Mouse (Mus musculus): ENCODE measurements around the gene Pla2r1. TPM values are rescaled to one million over a fixed set of nuclear protein-coding genes. Genes with fewer than 3 reads are reported as not detected.

The Pla2r1 gene
- polyA plus RNA-seq, 1 experiment from 2014 or later = 3.7 TPM

DNA sequence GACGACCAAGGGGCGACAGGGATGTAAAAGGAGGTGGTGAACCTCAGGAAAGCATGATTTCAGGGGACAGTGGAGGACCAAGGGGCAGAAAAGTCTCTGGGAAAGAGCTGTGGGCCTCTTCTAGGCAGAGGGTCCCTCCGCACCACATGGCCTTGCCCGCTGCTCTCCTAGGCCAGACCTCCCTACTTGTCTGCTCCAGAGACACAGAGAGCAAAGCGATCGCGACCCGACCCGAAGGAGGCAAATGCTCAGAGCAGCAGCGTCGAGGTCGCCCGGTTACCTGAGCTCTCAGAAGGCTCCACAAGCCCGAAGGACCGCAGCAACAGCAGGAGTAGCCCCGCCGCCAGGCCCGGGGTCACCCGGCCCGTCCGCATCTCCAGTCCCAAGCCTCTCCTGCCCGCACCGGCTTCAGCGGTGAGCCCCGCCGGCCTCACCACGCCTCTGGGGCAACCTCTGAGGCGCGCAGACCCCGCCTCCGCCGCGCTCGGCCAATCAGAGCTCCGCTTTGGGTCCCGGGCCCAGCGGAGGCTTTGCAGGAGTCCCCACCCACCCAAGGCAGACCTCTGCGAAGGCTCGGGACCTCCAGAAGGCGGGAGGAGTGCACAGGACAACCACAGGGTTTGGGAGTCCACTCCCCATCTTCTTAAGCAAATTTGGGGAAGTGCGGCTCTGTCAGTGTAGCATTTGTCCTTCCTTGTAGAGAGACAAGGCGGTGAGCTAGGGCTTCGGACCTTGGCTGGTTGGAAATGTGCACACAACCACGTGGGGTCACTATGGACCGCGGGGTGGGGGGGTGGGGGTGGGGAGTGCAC lies 170.0 kb downstream of the Pla2r1 start, which contains the start of gene Ly75:
Gene Ly75, minus strand, starts transcription at position 446 of the 812 bp plus-strand sequence.
- Histone ChIP-seq H3K36me3 (ENCODE audit: insufficient read depth, low read length) (no peaks in the 10 kb centered on the region), H3K9ac (ENCODE audit: low read depth, low read length) (peak within 1 kb of the TSS; percentile 54), H3K27ac (no peak within 1 kb of the TSS), H3K4me2 (ENCODE audit: low read length) (peak within 1 kb of the TSS; percentile 87), H3K4me3 (replicated peaks; ENCODE audit: low read depth, low read length) (peak within 1 kb of the TSS; percentile 40), H3K4me1 (replicated peaks; ENCODE audit: insufficient read depth, low read length) (no peaks in the 10 kb centered on the region), H3K27me3 (ENCODE audit: insufficient read depth, low read length) (no peaks in the 10 kb centered on the region), H3K9me3 (replicated peaks; ENCODE audit: low read length) (no peaks in the 10 kb centered on the region)
- TF ChIP-seq CTCF (IDR thresholded peaks at IDR 0.05; ENCODE audit: low read depth) = no peak
- 2% methylated on average over 46 of the region's 46 CpGs for WGBS
- ATAC-seq (replicated peaks; ENCODE audit: low FRiP score, low read depth) = peak; percentile 98
- peak; percentile 89 for DNase-seq (ENCODE audit: low spot score)

DNA sequence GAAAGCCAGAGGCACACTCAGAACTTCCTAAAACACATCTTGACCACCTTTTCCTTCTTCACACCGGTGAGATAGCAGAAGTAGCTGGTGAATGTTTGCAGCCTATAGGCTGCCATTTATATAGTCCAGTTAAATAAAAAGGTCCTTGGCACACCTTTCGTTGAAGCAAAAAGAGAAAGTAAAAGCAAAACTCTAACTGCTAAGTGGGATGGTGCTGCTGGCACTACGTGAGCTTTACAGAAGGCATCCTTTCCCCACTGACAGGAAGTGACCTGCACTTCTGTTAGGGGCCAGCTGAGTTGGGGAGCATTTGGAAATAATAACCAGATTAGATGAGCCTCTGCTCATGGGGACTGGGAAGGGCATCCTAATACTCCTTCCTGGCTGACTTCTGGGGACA lies 170.8 kb downstream of the Pla2r1 start:
- DNase-seq (ENCODE audit: low spot score) (no peak), ATAC-seq (replicated peaks; ENCODE audit: low FRiP score, low read depth) (no peak)
- Histone ChIP-seq H3K9me3 (replicated peaks; ENCODE audit: low read length) (no peaks in the 10 kb centered on the region), H3K27me3 (ENCODE audit: insufficient read depth, low read length) (no peaks in the 10 kb centered on the region), H3K4me1 (replicated peaks; ENCODE audit: insufficient read depth, low read length) (no peaks in the 10 kb centered on the region), H3K27ac (no peak overlapping the region), H3K4me2 (ENCODE audit: low read length) (peak overlapping the region; percentile 87), H3K36me3 (ENCODE audit: insufficient read depth, low read length) (no peaks in the 10 kb centered on the region), H3K9ac (ENCODE audit: low read depth, low read length) (no peak overlapping the region), H3K4me3 (replicated peaks; ENCODE audit: low read depth, low read length) (peak overlapping the region; percentile 40; the same call in 1 of the 2 replicates)
- 80% methylated on average over 3 of the region's 3 CpGs for WGBS
- no peak for TF ChIP-seq CTCF (IDR thresholded peaks at IDR 0.05; ENCODE audit: low read depth)

DNA sequence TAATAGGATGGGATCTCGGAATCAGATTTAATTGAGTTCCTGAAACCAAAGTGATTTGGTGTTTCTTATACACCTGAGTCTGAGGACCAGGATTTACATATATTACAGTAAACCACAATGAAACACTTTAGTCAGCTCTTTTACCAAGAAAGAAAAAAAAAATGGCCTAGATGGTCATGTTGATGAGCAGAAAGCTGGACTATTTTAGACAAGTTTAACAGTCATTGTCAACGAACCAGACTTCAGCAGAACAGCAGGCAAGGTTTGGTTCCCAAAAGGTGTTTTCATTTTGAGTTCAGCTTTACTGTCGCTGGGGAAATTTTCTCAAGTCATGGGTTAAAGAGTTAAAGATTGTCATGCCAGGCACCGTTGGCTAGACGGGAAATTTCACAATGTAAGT lies 175.8 kb downstream of the Pla2r1 start:
- TF ChIP-seq CTCF (IDR thresholded peaks at IDR 0.05; ENCODE audit: low read depth) = no peak
- Histone ChIP-seq H3K4me2 (ENCODE audit: low read length) (no peak overlapping the region), H3K36me3 (ENCODE audit: insufficient read depth, low read length) (no peaks in the 10 kb centered on the region), H3K4me1 (replicated peaks; ENCODE audit: insufficient read depth, low read length) (no peaks in the 10 kb centered on the region), H3K9ac (ENCODE audit: low read depth, low read length) (no peak overlapping the region), H3K4me3 (replicated peaks; ENCODE audit: low read depth, low read length) (no peak overlapping the region), H3K27me3 (ENCODE audit: insufficient read depth, low read length) (no peaks in the 10 kb centered on the region), H3K9me3 (replicated peaks; ENCODE audit: low read length) (no peaks in the 10 kb centered on the region), H3K27ac (no peak overlapping the region)
- WGBS = 81% methylated on average over 5 of the region's 5 CpGs
- ATAC-seq (replicated peaks; ENCODE audit: low FRiP score, low read depth) (no peak), DNase-seq (ENCODE audit: low spot score) (no peak)

GRCm38 (mm10) chr2:60375608-60376107 lies 177.4 kb downstream of the Pla2r1 start:
- Histone ChIP-seq H3K36me3 (ENCODE audit: insufficient read depth, low read length) (no peaks in the 10 kb centered on the region), H3K4me3 (replicated peaks; ENCODE audit: low read depth, low read length) (no peak overlapping the region), H3K4me2 (ENCODE audit: low read length) (no peak overlapping the region), H3K9me3 (replicated peaks; ENCODE audit: low read length) (no peaks in the 10 kb centered on the region), H3K9ac (ENCODE audit: low read depth, low read length) (no peak overlapping the region), H3K27ac (no peak overlapping the region), H3K4me1 (replicated peaks; ENCODE audit: insufficient read depth, low read length) (no peaks in the 10 kb centered on the region), H3K27me3 (ENCODE audit: insufficient read depth, low read length) (no peaks in the 10 kb centered on the region)
- ATAC-seq (replicated peaks; ENCODE audit: low FRiP score, low read depth) (no peak), DNase-seq (ENCODE audit: low spot score) (no peak)
- WGBS = 92% methylated on average over 15 of the region's 15 CpGs
- TF ChIP-seq CTCF (IDR thresholded peaks at IDR 0.05; ENCODE audit: low read depth) = no peak

- Histone ChIP-seq H3K4me3 (replicated peaks; ENCODE audit: low read depth, low read length) (no peak overlapping the region), H3K9me3 (replicated peaks; ENCODE audit: low read length) (no peaks in the 10 kb centered on the region), H3K36me3 (ENCODE audit: insufficient read depth, low read length) (no peaks in the 10 kb centered on the region), H3K27ac (no peak overlapping the region), H3K4me2 (ENCODE audit: low read length) (no peak overlapping the region), H3K4me1 (replicated peaks; ENCODE audit: insufficient read depth, low read length) (no peaks in the 10 kb centered on the region), H3K27me3 (ENCODE audit: insufficient read depth, low read length) (no peaks in the 10 kb centered on the region), H3K9ac (ENCODE audit: low read depth, low read length) (no peak overlapping the region)
- ATAC-seq (replicated peaks; ENCODE audit: low FRiP score, low read depth) (no peak), DNase-seq (ENCODE audit: low spot score) (no peak)
- TF ChIP-seq CTCF (IDR thresholded peaks at IDR 0.05; ENCODE audit: low read depth) = no peak
- WGBS = 87% methylated on average over 8 of the region's 8 CpGs
Observed at GRCm38 (mm10) chr2:60375126-60375525, 178.0 kb downstream of the Pla2r1 start.

GRCm38 (mm10) chr2:60370188-60370587 lies 182.9 kb downstream of the Pla2r1 start:
- no peak overlapping the region for H3K4me3 ChIP-seq (replicated peaks; ENCODE audit: low read depth, low read length)
- ATAC-seq (replicated peaks; ENCODE audit: low FRiP score, low read depth) (no peak), DNase-seq (ENCODE audit: low spot score) (no peak)
- 95% methylated on average over 5 of the region's 5 CpGs for WGBS
- no peaks in the 10 kb centered on the region for H3K9me3 ChIP-seq (replicated peaks; ENCODE audit: low read length)
- TF ChIP-seq CTCF (IDR thresholded peaks at IDR 0.05; ENCODE audit: low read depth) = no peak
- no peak overlapping the region for H3K27ac ChIP-seq
- no peak overlapping the region for H3K9ac ChIP-seq (ENCODE audit: low read depth, low read length)
- H3K36me3 ChIP-seq (ENCODE audit: insufficient read depth, low read length) = no peaks in the 10 kb centered on the region
- no peak overlapping the region for H3K4me2 ChIP-seq (ENCODE audit: low read length)
- H3K27me3 ChIP-seq (ENCODE audit: insufficient read depth, low read length) = no peaks in the 10 kb centered on the region
- H3K4me1 ChIP-seq (replicated peaks; ENCODE audit: insufficient read depth, low read length) = no peaks in the 10 kb centered on the region
